Mouse (Mus musculus) testis, adult 2 months (tissue): ENCODE measurements around the gene Btbd18.

ENCODE experiments used
- CTCF ChIP-seq: fragments of 200-500 bp; IDR thresholded peaks from 2 replicates; pipeline ENCODE4 v1.5.1; 2012; ENCODE audit warnings: low read depth, mild to moderate bottlenecking, inconsistent platforms, low read length, moderate library complexity; ENCODE audit not compliant: control insufficient read depth, insufficient read depth, insufficient replicate concordance
- POLR2A ChIP-seq: fragments of 200-500 bp; IDR thresholded peaks from 2 replicates; pipeline ENCODE4 v1.6.1; 2012; ENCODE audit warnings: low read depth, mild to moderate bottlenecking, inconsistent platforms, low read length, moderate library complexity; ENCODE audit not compliant: control insufficient read depth

DNA sequence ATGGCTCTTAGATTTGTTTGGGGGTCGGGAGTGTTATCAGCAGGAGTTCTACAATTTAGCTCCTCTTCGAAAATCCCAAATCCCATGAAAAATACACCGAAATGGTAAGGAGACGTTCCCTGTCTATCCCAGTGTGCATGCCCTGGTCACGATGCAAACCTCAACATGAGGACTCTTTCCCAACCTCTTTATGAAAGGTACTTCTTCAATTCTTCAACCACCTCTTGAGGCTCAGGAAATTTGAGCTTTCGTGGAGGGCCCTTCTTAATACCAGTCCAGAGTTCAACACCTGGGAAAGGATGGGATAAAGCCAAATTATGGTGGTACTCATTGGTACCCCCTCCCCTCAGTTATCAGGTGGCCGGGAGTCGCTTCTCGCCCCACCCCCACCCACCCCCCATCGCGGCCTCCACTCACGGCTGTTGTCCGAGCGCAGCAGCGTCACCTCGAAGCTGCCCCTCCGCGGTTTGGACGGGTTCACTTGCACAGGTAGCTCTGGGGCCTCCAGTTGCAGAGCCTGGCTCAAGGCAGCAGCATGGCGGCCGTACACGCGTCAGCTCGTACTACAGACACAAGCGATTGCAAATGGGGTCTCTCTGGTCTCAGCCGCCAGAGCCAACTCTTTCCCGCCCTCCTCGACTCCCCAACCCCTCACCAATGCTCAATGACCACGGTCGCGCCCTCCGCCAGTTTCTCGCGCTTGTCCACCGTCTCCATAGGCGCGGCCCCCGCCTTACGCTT lies 11.1 kb downstream of the Btbd18 start:
- TF ChIP-seq POLR2A (no peak), CTCF (no peak)
